In the genomic region with DNA sequence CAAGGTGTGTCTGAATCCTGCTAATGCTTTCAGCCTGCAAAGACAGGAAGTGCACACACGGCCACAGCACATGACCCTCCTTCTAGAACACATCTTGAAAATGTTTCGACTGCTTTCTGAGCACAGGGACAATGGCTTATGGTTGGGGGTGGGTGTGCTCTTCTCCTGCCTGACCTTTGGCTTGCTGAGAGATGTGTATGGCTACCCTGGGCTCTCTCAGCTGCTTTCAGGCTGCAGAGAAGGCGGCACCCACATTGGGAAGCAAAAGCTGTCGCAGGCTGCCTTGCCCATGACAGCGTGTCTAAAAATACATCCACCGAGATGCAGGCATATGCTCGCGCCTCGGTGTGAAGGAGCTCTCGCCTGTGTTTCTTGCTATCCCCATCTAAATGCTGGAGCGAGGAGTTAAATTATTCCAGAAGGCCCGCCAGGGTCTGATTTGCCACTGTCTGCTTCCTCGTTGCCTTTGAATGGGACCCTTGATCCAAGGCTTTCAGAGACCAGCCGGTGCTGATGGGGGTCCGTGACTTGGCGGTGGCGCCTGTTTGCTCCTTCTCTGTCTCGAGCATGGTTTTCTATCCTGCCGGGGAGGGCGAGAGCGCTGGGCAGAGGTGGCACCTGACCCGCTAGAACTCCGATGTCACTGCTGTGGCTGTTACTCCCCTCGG, we compare ENCODE assay signal across 8 mouse cellular contexts.
DNase-seq lines count a peak whose midpoint lies in the region; ATAC-seq and TF ChIP-seq lines count a peak whose summit lies in the region.

No protein-coding gene starts in this region.

- H3K4me3 ChIP-seq in lung, embryonic 14.5 days (ENCODE audit: low read depth, low read length) = peak overlapping the region; percentile 28
- peak overlapping the region; percentile 44 for H3K4me3 ChIP-seq in embryonic facial prominence, embryonic 13.5 days
- H3K4me3 ChIP-seq in heart, embryonic 10.5 days = peak overlapping the region; percentile 58
- H3K4me3 ChIP-seq in lung, postnatal 0 days (ENCODE audit: low read depth, low read length) = peak overlapping the region; percentile 19; the same call in 1 of the 2 replicates

- WGBS in lung, embryonic 14.5 days = 9% methylated on average over 24 of the region's 24 CpGs
- 7% methylated on average over 24 of the region's 24 CpGs for WGBS in embryonic facial prominence, embryonic 13.5 days
- 9% methylated on average over 24 of the region's 24 CpGs for WGBS in heart, embryonic 10.5 days
- WGBS in lung, postnatal 0 days = 15% methylated on average over 24 of the region's 24 CpGs

- TF ChIP-seq CTCF in lung, embryonic 14.5 days (IDR thresholded peaks at IDR 0.05; ENCODE audit: low read depth) = no peak
- no peak for TF ChIP-seq CTCF in lung, postnatal 0 days (IDR thresholded peaks at IDR 0.05)

- no peaks in the 10 kb centered on the region for H3K36me3 ChIP-seq in lung, embryonic 14.5 days (ENCODE audit: insufficient read depth)
- no peaks in the 10 kb centered on the region for H3K36me3 ChIP-seq in embryonic facial prominence, embryonic 13.5 days
- no peaks in the 10 kb centered on the region for H3K36me3 ChIP-seq in heart, embryonic 10.5 days
- H3K36me3 ChIP-seq in lung, postnatal 0 days (ENCODE audit: insufficient read depth, low read length) = no peaks in the 10 kb centered on the region

- H3K9me3 ChIP-seq in lung, embryonic 14.5 days (ENCODE audit: low read depth, low read length) = no peaks in the 10 kb centered on the region
- no peaks in the 10 kb centered on the region for H3K9me3 ChIP-seq in embryonic facial prominence, embryonic 13.5 days
- no peaks in the 10 kb centered on the region for H3K9me3 ChIP-seq in heart, embryonic 10.5 days
- H3K9me3 ChIP-seq in lung, postnatal 0 days (ENCODE audit: low read length) = no peaks in the 10 kb centered on the region

- no peak overlapping the region for H3K27ac ChIP-seq in lung, embryonic 14.5 days (ENCODE audit: low read depth)
- H3K27ac ChIP-seq in embryonic facial prominence, embryonic 13.5 days = peak overlapping the region; percentile 92
- peak overlapping the region; percentile 90 for H3K27ac ChIP-seq in heart, embryonic 10.5 days
- no peak overlapping the region for H3K27ac ChIP-seq in lung, postnatal 0 days (ENCODE audit: low read length)

- peak overlapping the region; percentile 20 for H3K9ac ChIP-seq in lung, embryonic 14.5 days
- H3K9ac ChIP-seq in embryonic facial prominence, embryonic 13.5 days = peak overlapping the region; percentile 70
- H3K9ac ChIP-seq in lung, postnatal 0 days (replicated peaks; ENCODE audit: low read depth) = no peak overlapping the region

- TF ChIP-seq EP300 in lung, postnatal 0 days (IDR thresholded peaks at IDR 0.05) = no peak

- H3K4me1 ChIP-seq in lung, embryonic 14.5 days (ENCODE audit: insufficient read depth) = 0 out of 2 replicates have a peak, but pooled peaks cover 12% of the 10 kb centered on the region
- peaks cover 50% of the 10 kb centered on the region for H3K4me1 ChIP-seq in embryonic facial prominence, embryonic 13.5 days
- peaks cover 43% of the 10 kb centered on the region for H3K4me1 ChIP-seq in heart, embryonic 10.5 days
- peaks cover 3% of the 10 kb centered on the region; the same call in 1 of the 2 replicates for H3K4me1 ChIP-seq in lung, postnatal 0 days (ENCODE audit: insufficient read depth, low read depth, low read length)

- H3K4me2 ChIP-seq in lung, embryonic 14.5 days = peak overlapping the region; percentile 61
- H3K4me2 ChIP-seq in embryonic facial prominence, embryonic 13.5 days = peak overlapping the region; percentile 76
- H3K4me2 ChIP-seq in lung, postnatal 0 days (replicated peaks; ENCODE audit: low read depth, low read length) = peak overlapping the region; percentile 56

- H3K27me3 ChIP-seq in lung, embryonic 14.5 days (ENCODE audit: insufficient read depth, low read length) = no peaks in the 10 kb centered on the region
- no peaks in the 10 kb centered on the region for H3K27me3 ChIP-seq in embryonic facial prominence, embryonic 13.5 days
- no peaks in the 10 kb centered on the region for H3K27me3 ChIP-seq in heart, embryonic 10.5 days (ENCODE audit: insufficient read depth, poor library complexity, severe bottlenecking)
- H3K27me3 ChIP-seq in lung, postnatal 0 days (replicated peaks; ENCODE audit: insufficient read depth, low read length) = no peaks in the 10 kb centered on the region

- 0 out of 2 replicates have a peak, but pooled peaks have one; percentile 14 for ATAC-seq in lung, embryonic 14.5 days (ENCODE audit: insufficient read depth)
- no peak for ATAC-seq in embryonic facial prominence, embryonic 13.5 days (ENCODE audit: insufficient number of reproducible peaks, insufficient read depth, low FRiP score, low TSS enrichment, low read depth)
- ATAC-seq in lung, postnatal 0 days = no peak

- peak; percentile 48 for DNase-seq in lung, embryonic 14.5 days
- DNase-seq in lung, adult 18-20 months = no peak
- peak; percentile 84 for DNase-seq in heart, embryonic 10.5 days (ENCODE audit: low spot score)
- DNase-seq in layer of hippocampus, adult 8-10 months (ENCODE audit: low spot score in 2 of 2) = peak; percentile 75 to 80
- peak; percentile 8 for DNase-seq in lung, postnatal 0 days (ENCODE audit: low spot score)
- peak; percentile 53 for DNase-seq in skeletal muscle tissue, adult 2 months (ENCODE audit: low read depth, low spot score)
- no peak for DNase-seq in thymus, postnatal 36 days

Comparison
In these comparisons a context has a peak if more than half of its experiments do, and no peak if none do; other contexts are left out.
1. DNase-seq: peak in lung, embryonic 14.5 days (single experiment), heart, embryonic 10.5 days (single experiment), layer of hippocampus, adult 8-10 months (2 of 2), lung, postnatal 0 days (single experiment) and skeletal muscle tissue, adult 2 months (single experiment); none in lung, adult 18-20 months (0 of 2) and thymus, postnatal 36 days (0 of 2).
2. H3K27ac ChIP-seq: peak in embryonic facial prominence, embryonic 13.5 days (single experiment) and heart, embryonic 10.5 days (single experiment); none in lung, embryonic 14.5 days (single experiment) and lung, postnatal 0 days (single experiment).
3. Peak in every context shown above with its lines, with median percentiles within 50 percentile points of each other: H3K4me2 ChIP-seq and H3K4me3 ChIP-seq.